Mouse (Mus musculus) thymus, postnatal 25 days (tissue): Measurements from ENCODE around the gene Tceal5.

Experiments
- DNase-seq: peaks from one replicate; pipeline ENCODE4 v3.0.0; 2022

Gene Tceal5

GRCm38 (mm10) chrX:136171189-136172117 lies 32.2 kb downstream of the Tceal5 start:
- DNase-seq, result peak; percentile 1

GRCm38 (mm10) chrX:136170625-136171024 lies 33.1 kb downstream of the Tceal5 start:
- no peak for DNase-seq
